Mouse (Mus musculus) activated CD4-positive, CD25-positive, alpha-beta regulatory T cell, adult 4 months (primary cell): ENCODE results near the gene Angptl2. TPM values are rescaled to one million over a fixed set of nuclear protein-coding genes. Genes with fewer than 3 reads are reported as not detected.

Source experiments
- ATAC-seq: one replicate; pipeline ENCODE4 v1.8.0; 2017
- polyA plus RNA-seq, 2 experiments: library from polyadenylated mRNA; unstranded; fragments of 100-300 nt; shearing (Covaris generic); gene quantifications; one replicate each; pipeline ENCODE4 v1.2.1; 2017

Gene Angptl2
- polyA plus RNA-seq, 2 experiments from 2014 or later, result 7.8 to 11.3 TPM

- ATAC-seq, result no peak
Measured at GRCm38 (mm10) chr2:33232782-33233570, 17.1 kb downstream of the Angptl2 start.

GRCm38 (mm10) chr2:33233856-33234255 lies 18.0 kb downstream of the Angptl2 start:
- no peak for ATAC-seq

GRCm38 (mm10) chr2:33234848-33235247 lies 19.0 kb downstream of the Angptl2 start:
- ATAC-seq, result no peak

- no peak for ATAC-seq
Measured at GRCm38 (mm10) chr2:33237581-33237980, 21.7 kb downstream of the Angptl2 start.

- ATAC-seq, result no peak
Measured at GRCm38 (mm10) chr2:33244880-33245279, 29.0 kb downstream of the Angptl2 start.

GRCm38 (mm10) chr2:33245350-33245749 lies 29.5 kb downstream of the Angptl2 start:
- no peak for ATAC-seq

GRCm38 (mm10) chr2:33246841-33247240 lies 31.0 kb downstream of the Angptl2 start:
- no peak for ATAC-seq

- no peak for ATAC-seq
Measured at GRCm38 (mm10) chr2:33248549-33248948, 32.7 kb downstream of the Angptl2 start.

GRCm38 (mm10) chr2:33249922-33250633 lies 34.2 kb downstream of the Angptl2 start:
- no peak for ATAC-seq

- ATAC-seq, result no peak
Measured at GRCm38 (mm10) chr2:33252751-33253150, 36.9 kb downstream of the Angptl2 start.

GRCm38 (mm10) chr2:33253572-33254190 lies 37.8 kb downstream of the Angptl2 start:
- no peak for ATAC-seq

GRCm38 (mm10) chr2:33254318-33254985 lies 38.6 kb downstream of the Angptl2 start:
- ATAC-seq, result no peak

GRCm38 (mm10) chr2:33256769-33257537 lies 41.1 kb downstream of the Angptl2 start:
- no peak for ATAC-seq

- ATAC-seq, result no peak
Measured at GRCm38 (mm10) chr2:33260772-33261171, 44.9 kb downstream of the Angptl2 start.

- ATAC-seq, result no peak
Measured at GRCm38 (mm10) chr2:33261475-33261874, 45.6 kb downstream of the Angptl2 start.

GRCm38 (mm10) chr2:33265793-33266192 lies 49.9 kb downstream of the Angptl2 start:
- ATAC-seq, result no peak

GRCm38 (mm10) chr2:33267075-33267474 lies 51.2 kb downstream of the Angptl2 start:
- no peak for ATAC-seq

- no peak for ATAC-seq
Measured at GRCm38 (mm10) chr2:33268384-33269131, 52.7 kb downstream of the Angptl2 start.

GRCm38 (mm10) chr2:33269132-33269493 lies 53.2 kb downstream of the Angptl2 start:
- ATAC-seq, result no peak

GRCm38 (mm10) chr2:33270569-33270968 lies 54.7 kb downstream of the Angptl2 start:
- no peak for ATAC-seq

GRCm38 (mm10) chr2:33271511-33271910 lies 55.6 kb downstream of the Angptl2 start:
- no peak for ATAC-seq
